Mouse (Mus musculus) adrenal gland, adult 18-20 months (tissue): ENCODE measurements at regions not wholly inside any gene's neighbourhood (a gene's known extent, or its start where the extent isn't known, plus 50 kb on each side); places are given as distances from the start of the nearest gene placed in this dataset.

Experiments
- DNase-seq, 2 experiments: peaks; one replicate each; pipeline ENCODE4 v3.0.0; 2021 to 2022; ENCODE audit warnings: low spot score in 2 of 2

DNA sequence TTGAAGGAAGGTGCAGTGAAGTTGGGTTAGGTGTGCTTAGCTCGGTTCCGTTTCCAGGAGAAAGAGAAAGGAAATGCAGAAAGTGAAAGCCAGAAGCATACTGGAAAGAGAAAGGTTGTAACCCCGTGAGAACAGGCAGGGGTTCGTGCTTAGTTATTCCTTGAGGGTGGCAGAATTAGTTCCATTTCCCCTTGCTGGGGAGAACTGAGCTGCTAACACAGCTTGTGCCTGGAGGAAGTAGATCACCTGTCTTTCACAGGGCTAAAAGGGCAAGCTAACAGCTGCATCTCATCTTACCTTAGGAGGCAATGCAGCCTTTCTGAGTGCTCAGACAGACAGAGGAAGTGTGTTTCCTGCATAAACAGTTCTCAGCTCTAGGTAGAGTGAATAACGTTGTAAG is 184.3 kb upstream of the Nampt start:
- DNase-seq = no peak

DNA sequence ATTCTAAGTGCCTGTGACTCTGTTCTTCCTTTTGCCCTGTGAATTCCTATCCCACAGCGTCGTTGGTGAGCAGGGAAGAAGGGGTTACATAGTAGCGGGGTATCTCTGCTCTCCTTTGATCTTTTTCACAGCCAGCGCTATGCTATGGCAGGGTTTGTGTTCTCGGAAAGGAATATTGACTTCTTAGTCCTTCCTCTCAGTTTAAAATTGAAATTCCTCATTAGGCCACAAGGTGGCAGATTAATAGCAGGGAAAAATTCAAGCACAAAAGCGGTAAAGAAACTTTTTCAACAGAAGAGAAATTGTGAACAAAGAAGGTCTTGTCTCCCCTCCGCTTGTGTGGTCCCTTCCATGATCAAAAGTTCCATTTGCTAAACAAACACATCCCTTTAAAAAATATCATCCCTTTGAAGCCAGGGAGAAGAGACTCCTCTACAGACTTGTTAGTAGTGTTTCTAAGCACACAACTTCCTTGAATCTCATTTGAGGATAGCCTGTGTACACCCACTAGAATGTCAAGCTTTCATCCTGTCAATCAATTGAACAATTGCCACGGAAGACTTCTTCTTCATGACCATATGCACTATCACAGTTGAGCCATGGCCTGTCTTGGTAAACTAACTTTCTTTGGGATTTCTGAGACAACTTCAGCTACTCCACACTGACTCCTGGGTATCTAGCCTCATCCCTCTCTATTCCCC is 181.8 kb upstream of the Nampt start:
- no peak for DNase-seq

- no peak for DNase-seq
Measured at GRCm38 (mm10) chr12:32640591-32640990, 178.8 kb upstream of the Nampt start.

DNA sequence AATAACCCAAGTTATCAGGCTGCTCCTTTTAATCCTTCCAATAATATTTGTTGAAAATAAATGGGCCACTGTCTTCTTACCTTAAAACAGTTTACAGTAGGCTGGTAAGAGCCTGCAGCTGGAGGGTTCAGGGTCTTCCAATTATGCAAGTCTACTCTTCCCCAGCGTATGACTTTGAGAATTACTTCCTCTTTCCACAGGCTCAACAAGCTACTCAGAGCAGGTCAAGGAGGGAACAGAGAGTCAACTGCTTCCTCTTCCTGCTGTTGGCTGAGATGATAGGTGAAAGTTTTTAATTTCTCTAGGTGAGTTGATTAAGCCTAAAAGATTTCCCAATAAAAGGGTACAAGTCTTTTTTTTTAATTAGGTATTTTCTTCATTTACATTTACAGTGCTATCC is 176.9 kb upstream of the Nampt start:
- DNase-seq = no peak

GRCm38 (mm10) chr12:32653096-32653495 is 166.2 kb upstream of the Nampt start:
- no peak for DNase-seq

- no peak for DNase-seq
Measured at GRCm38 (mm10) chr12:32656194-32656593, 163.2 kb upstream of the Nampt start.

DNA sequence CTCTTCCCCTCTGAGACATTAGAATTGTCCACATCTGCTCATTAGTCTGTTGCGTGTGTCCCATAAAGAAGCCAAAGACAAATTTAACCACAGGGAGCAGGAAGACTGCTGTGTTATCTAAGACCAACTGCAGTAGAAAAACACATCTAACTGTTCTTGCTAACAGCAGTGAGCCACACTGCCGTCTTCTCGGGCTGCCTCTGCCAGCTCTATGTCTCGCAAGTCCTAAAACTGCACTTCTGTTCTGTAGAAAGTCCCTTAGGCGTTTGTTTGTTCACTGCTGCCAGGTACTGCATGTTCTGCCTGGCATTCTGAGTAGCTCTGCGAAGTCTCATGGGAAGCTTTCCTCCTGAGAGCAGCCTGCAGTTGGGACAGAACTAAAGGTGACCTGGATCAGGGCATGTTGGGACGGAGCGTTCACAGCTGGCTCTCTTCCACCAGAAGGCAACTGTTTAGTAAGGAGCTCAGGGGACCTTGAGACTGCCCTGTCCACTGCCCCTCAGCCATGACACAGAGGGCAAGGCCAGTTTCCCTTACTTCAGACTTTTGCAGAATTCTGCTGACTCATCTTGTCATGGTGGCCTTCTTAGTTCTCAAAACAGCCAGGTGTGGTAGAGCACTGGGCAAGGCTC is 157.4 kb upstream of the Nampt start:
- DNase-seq = peak in 1 of 2 experiments; percentile 32

DNA sequence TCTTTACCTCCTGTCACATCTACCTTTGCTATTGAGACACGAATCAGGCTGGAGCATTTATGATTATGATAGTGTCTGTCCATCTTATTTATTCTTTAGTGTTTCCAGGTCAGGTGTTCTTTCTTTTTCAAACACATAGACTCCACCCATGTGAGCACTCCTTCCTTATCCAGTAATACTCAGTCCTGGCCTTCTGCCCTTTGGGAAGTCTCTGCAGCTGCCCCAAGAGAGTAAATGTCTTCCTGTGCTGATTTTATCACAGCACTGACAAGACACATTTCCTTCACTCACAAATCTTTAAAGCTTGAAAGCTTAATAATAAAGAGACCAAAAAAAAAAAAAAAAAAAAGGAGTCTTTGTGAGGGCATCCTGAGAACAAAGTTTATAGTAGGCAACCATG is 153.3 kb upstream of the Nampt start:
- DNase-seq = no peak

GRCm38 (mm10) chr12:32677908-32678307 is 141.4 kb upstream of the Nampt start:
- DNase-seq = no peak

GRCm38 (mm10) chr12:32678756-32679155 is 140.6 kb upstream of the Nampt start:
- DNase-seq = no peak

- peak in 1 of 2 experiments; percentile 22 for DNase-seq
Measured at GRCm38 (mm10) chr12:32681910-32682309, 137.4 kb upstream of the Nampt start.

DNA sequence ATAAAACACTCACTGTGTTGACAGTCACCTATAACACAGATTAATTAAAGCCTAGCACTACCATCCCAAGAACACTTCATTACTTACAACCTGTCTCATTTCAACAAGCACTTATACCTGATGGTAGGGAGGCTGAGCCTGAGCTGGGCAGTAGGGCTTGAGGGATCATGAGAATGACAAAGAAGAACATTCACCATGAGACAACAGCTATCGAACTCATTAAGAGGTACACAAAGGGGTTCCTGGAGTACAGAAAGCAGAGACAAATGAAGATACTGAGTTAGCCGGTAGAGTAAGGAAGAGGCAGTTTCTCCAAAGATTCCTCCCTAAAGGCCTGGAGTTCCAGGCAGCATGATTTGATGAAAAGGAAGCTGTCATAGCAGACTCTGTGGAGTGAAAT is 136.0 kb upstream of the Nampt start:
- DNase-seq = no peak

DNA sequence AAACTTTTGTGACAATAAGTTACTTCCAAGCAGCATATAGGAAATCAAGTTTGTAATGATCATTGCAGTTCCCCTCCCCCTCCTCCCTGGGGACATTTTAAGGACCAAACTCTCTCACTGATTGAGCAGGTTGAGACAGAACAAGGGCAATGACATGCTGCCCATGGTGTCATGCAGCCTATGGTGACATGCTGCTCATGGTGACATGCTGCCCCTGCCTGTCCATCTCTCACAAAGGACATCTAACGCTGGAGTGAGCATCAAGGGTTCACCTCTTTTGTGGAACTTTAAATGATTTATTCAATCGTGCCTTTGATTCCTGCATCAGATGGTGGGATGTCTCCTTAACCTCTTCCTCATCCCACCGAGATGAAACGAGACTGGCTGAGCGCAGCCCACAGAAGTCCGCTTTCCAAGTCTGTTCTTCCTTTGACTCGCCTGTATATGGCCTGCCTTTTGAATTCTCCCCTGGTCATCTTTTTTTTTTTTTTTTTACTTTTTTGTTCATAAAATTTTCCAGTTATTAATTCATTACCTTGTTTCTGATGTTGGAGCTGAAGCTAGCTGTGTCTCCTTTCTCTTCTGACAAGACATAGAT is 133.5 kb upstream of the Nampt start:
- DNase-seq = no peak

DNA sequence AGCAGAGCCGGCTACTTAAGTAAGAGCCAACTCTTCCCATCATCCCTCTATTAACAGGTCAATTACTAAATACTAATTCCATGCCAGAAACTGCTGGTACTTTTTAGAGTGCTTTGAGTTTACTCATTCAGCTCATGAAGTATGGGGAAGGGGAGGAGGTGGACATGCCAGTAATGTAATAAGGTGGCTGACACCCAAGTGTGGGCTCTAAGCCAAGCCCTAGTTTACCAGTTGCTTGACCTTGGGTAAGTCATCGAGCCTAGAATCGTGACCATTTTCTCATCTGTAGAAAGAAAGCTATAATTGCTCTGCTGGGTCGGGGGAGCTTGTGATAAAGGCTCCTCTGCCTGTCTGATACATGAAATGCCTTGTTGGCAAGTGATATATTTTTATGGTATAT is 130.0 kb upstream of the Nampt start:
- DNase-seq = no peak

DNA sequence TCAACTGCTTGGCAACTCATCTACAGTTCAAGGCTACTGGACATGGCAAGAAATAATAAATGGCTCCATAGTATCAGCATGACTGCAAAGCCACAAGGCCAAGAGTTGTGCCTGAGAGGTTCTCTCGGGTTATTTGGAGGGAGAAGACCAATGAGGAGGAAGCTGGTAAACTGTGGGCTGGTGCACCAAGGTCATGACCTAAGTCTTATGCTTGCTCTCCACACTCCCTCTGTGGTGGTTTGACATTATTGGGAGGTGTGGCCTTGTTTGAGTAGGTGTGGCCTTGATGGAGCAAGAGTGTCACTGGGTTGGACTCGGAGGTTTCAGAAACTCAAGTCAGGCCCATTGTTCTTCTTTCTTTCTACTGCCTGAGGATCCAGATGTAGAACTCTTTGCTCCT is 129.2 kb upstream of the Nampt start:
- no peak for DNase-seq

DNA sequence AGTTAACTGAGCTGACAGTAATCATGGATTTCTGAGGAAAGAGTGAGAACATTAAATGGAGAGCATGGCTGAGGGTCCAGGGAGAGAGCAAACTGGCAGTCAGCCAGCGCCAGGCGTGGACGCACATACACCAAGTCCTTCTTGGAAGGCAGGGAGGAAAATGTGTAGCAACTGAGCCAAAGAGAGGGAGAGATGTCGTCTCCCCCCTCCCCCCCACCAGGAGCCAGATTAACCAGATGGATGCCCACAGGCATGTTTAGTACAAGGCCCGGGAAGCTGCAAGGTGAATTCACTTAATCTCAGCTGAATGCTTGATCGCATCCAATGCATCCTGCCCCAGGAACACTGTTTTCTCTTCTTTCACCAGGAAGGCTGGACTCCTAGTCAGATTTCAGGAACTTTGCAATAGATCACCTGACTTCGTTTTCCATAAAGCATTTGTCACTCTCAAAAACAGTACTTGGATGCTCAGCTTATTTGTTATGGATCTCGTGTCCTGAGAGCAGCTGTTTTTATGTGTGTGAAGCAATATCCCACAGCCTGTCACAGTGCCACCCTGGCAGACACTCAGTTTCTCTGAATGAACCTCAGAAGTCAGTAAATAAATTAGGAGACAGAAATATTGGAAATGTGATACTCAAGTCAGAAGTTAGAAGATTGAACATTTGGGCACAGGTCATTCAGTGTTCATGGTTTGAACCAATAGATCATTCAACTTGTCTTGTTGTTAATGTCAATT is 127.1 kb upstream of the Nampt start:
- DNase-seq = no peak

DNA sequence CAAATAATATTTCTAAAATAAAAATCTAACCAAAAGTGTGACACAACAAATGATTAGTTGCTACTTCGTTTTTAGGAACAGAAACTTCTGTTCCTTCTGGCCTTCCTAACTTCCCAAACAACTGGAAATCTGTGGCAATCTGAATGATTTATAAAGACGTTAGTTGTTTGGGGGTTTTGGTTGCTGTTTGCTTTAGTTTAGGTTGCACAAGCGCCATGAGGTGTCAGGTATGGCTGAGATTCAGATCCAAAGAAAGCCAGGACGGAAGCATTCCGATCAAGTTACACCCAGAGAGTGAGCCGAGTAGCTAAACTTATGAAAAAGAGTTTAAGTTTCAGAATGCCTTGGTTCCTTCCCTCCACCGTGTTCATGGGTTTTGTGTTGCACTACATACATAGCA is 126.4 kb upstream of the Nampt start:
- DNase-seq = no peak

GRCm38 (mm10) chr12:32693678-32694077 is 125.7 kb upstream of the Nampt start:
- no peak for DNase-seq

DNA sequence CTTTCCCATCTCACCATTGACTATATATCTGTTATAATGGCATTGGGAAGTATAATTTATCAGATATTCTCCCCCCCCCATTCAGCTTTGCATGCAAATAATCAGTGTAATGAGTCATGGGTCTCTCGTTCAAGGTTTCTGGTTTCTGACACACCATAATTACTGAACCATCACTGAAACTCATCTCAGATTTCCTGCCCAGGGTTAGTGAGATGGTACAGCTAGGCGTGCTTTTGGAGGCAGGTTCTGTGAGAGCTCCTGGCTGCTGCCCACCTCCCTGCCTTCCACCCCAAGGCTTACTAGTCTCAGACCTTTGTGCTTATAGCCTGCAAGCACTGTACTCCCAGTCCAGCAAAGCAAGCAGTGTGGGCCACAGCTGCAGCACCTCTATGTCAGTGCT is 122.5 kb upstream of the Nampt start:
- DNase-seq = peak in 1 of 2 experiments; percentile 1

GRCm38 (mm10) chr12:32709188-32709587 is 110.2 kb upstream of the Nampt start:
- DNase-seq = no peak

DNA sequence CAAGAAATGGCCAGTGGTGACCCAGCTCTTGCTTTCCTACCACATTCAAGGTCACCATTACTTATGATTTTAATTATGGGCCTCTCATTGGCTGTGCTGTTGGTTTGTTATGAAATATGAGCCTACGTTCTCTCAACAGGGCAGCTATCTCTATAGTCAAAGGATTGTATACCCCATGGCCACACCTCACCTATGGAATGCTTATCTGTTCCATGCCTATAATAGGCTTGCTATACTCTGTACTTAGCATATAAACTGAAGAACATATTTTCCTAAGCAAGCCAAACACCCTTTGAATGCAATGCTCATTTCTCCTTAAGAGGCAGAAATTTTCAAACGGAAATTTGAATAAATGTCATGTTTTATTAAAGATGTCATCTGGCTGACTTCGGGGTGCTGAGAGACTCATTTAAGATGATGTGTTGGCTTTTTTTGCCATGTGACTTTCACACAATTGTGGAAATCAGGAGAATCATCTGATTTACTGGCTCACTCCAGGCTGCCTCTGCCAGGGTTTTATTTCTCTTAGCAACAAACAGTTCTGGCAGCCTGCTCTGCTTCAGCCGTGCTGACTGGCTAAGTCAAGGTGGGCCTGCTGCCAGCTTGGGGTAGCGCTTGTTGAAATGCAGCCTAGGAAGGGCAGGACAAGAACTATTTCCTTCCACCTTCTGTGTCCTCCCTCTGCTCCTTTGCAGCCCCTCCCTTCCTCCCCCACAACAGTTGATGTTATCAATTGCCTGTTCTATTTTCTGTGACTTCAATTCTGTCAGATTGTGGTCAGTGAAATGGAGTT is 102.0 kb upstream of the Nampt start:
- DNase-seq = peak; percentile 50 to 64
